Mouse (Mus musculus) neutrophil, adult 65 days (primary cell): ENCODE results near the gene Midn. TPM values are rescaled to one million over a fixed set of nuclear protein-coding genes. Genes with fewer than 3 reads are reported as not detected.

Experiments used
- total RNA-seq: library from RNA; stranded (reverse); gene quantifications from 2 replicates; pipeline ENCODE4 v1.2.4, GENCODE M21; 2023

The Midn gene
- total RNA-seq: 220 and 226 TPM in 2 replicates

GRCm38 (mm10) chr10:80147719-80148601, at the start of gene Midn:
Gene Midn, plus strand, starts transcription at chr10:80148272.

GRCm38 (mm10) chr10:80105460-80105859, 42.6 kb upstream of the Midn start, which contains the start of gene Sbno2:
Gene Sbno2, minus strand, starts transcription at chr10:80105571.

GRCm38 (mm10) chr10:80115290-80115943, 32.7 kb upstream of the Midn start, which contains the start of gene Stk11:
Gene Stk11, plus strand, starts transcription at chr10:80115803.

GRCm38 (mm10) chr10:80138553-80139438, 9.3 kb upstream of the Midn start, which contains the start of gene Atp5d:
Gene Atp5d, plus strand, starts transcription at chr10:80138632.

GRCm38 (mm10) chr10:80140666-80141035, 7.4 kb upstream of the Midn start, which contains the start of gene Cbarp:
Gene Cbarp, minus strand, starts transcription at chr10:80140835.

GRCm38 (mm10) chr10:80165392-80166128, 17.5 kb downstream of the Midn start, which contains the start of gene Cirbp:
Gene Cirbp, plus strand, starts transcription at chr10:80165985.

GRCm38 (mm10) chr10:80172527-80173292, 24.6 kb downstream of the Midn start, which contains the start of gene 1600002K03Rik:
Gene 1600002K03Rik, plus strand, starts transcription at chr10:80172944.

GRCm38 (mm10) chr10:80179068-80180051, 31.3 kb downstream of the Midn start, which contains the start of gene Efna2:
Gene Efna2, plus strand, starts transcription at chr10:80179482.

Other genes with a start within 250 kb of the Midn start
- 38.8 and 45.7 TPM in 2 replicates for gene Med16, start 239.3 kb upstream of the Midn start, total RNA-seq
- gene Gm26602, start 237.4 kb upstream of the Midn start, total RNA-seq: not detected in 2 replicates
- 5.0 and 5.7 TPM in 2 replicates for gene Kiss1r, start 231.3 kb upstream of the Midn start, total RNA-seq
- 563 and 732 TPM in 2 replicates for gene R3hdm4, start 227.1 kb upstream of the Midn start, total RNA-seq
- gene Arid3a, start 221.2 kb upstream of the Midn start, total RNA-seq: 203 and 226 TPM in 2 replicates
- gene Wdr18, start 188.1 kb upstream of the Midn start, total RNA-seq: 13.5 and 19.5 TPM in 2 replicates
- 0.16 and 0.19 TPM in 2 replicates for gene Grin3b, start 177.6 kb upstream of the Midn start, total RNA-seq
- gene Tmem259, start 163.9 kb upstream of the Midn start, total RNA-seq: 65.1 and 75.1 TPM in 2 replicates
- 381 and 568 TPM in 2 replicates for gene Cnn2, start 159.7 kb upstream of the Midn start, total RNA-seq
- gene Abca7, start 151.8 kb upstream of the Midn start, total RNA-seq: 105 and 153 TPM in 2 replicates
- 445 and 546 TPM in 2 replicates for gene Arhgap45, start 131.6 kb upstream of the Midn start, total RNA-seq
- gene Polr2e, start 108.5 kb upstream of the Midn start, total RNA-seq: 31.6 and 36.0 TPM in 2 replicates
- 228 and 229 TPM in 2 replicates for gene Gpx4, start 101.1 kb upstream of the Midn start, total RNA-seq
- 164 and 210 TPM in 2 replicates for gene Sbno2, start 42.7 kb upstream of the Midn start, total RNA-seq
- 193 and 249 TPM in 2 replicates for gene Stk11, start 32.5 kb upstream of the Midn start, total RNA-seq
- 81.5 and 92.7 TPM in 2 replicates for gene Atp5d, start 9.6 kb upstream of the Midn start, total RNA-seq
- gene Cbarp, start 7.4 kb upstream of the Midn start, total RNA-seq: 0.61 and 1.3 TPM in 2 replicates
- gene Cirbp, start 17.7 kb downstream of the Midn start, total RNA-seq: 41.2 and 65.3 TPM in 2 replicates
- 1.8 and 2.7 TPM in 2 replicates for gene 1600002K03Rik, start 24.7 kb downstream of the Midn start, total RNA-seq
- not detected in 2 replicates for gene Efna2, start 31.2 kb downstream of the Midn start, total RNA-seq
- gene Mum1, start 78.2 kb downstream of the Midn start, total RNA-seq: 20.6 and 22.3 TPM in 2 replicates
- gene Ndufs7, start 100.8 kb downstream of the Midn start, total RNA-seq: 44.9 and 49.8 TPM in 2 replicates
- 4.0 and 4.8 TPM in 2 replicates for gene Gamt, start 112.7 kb downstream of the Midn start, total RNA-seq
- gene Dazap1, start 113.2 kb downstream of the Midn start, total RNA-seq: 71.8 and 72.5 TPM in 2 replicates
- 539 and 578 TPM in 2 replicates for gene Rps15, start 144.2 kb downstream of the Midn start, total RNA-seq
- not detected in 2 replicates for gene Apc2, start 147.7 kb downstream of the Midn start, total RNA-seq
- gene 2310011J03Rik, start 172.3 kb downstream of the Midn start, total RNA-seq: 29.5 and 40.3 TPM in 2 replicates
- gene Pcsk4, start 181.2 kb downstream of the Midn start, total RNA-seq: not detected in 2 replicates
- gene Reep6, start 181.7 kb downstream of the Midn start, total RNA-seq: 0.44 and 0.54 TPM in 2 replicates
- gene Adamtsl5, start 200.1 kb downstream of the Midn start, total RNA-seq: not detected in 2 replicates
- gene Plk5, start 208.2 kb downstream of the Midn start, total RNA-seq: not detected in 2 replicates
- 1.9 and 2.6 TPM in 2 replicates for gene Mex3d, start 239.4 kb downstream of the Midn start, total RNA-seq